Mouse (Mus musculus) cerebellum, adult (tissue): ENCODE results near the gene Hist1h2bm.
A peak's percentile ranks its signal among the peaks of the same experiment; 100 is the strongest.
"Not testable (repeated sequence)": the region's sequence is repeated elsewhere in the genome, so short reads cannot be mapped to it uniquely, and the experiment has no call there.

Source experiments
- ATAC-seq: cut with Nextera tagmentation; 2 replicates; pipeline ENCODE4 v1.9.2; 2017; ENCODE audit warnings: mild to moderate bottlenecking, moderate library complexity, mixed read lengths; ENCODE audit not compliant: insufficient number of reproducible peaks, low FRiP score, low TSS enrichment

Gene Hist1h2bm

GRCm38 (mm10) chr13:21721757-21722372 is at the start of gene Hist1h2bm:
Hist1h2bm (plus strand) TSS chr13:21722044.
- ATAC-seq = peak; percentile 100

DNA sequence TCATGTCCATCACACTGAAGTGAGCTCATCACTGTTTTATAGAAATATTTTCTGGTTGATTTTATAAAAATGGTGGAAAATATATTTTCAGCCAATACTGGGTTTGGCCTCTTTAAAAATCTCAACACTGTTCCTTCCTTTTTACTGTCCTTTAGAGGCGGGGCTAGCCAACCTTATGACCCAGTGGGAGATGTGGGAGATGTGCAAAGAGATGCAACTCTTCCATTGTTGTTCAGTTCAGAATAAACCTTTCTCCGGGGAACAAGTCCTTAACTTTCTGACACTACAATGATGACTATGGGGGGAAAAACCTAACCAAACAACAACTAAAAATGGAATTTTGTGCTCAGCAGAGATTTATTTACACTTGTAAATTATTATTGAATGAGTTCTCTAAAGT is 44.5 kb upstream of the Hist1h2bm start, which contains the start of gene Olfr1360:
Gene Olfr1360, minus strand, starts transcription at position 101 of the 400 bp plus-strand sequence.
- no peak for ATAC-seq

DNA sequence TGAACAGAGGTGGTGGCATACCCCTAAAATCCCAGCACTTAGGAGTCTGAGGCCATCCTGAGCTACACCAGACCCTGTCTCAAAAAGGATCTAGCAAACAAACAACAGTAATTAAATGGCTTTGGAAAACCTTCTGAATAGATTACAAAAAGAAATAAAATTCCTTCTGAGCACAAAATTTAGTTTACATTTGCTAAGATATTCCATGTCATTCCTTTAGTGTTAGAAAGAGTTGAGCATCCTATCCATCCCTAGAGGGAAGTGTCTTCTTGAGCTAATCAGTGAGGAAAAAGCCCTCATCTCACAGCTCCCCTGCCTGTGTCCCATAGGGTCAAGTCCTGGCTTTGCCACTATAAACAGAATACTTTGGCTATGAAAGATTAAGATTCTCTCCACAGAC is 24.0 kb upstream of the Hist1h2bm start, which contains the start of gene Olfr1359:
Gene Olfr1359, plus strand, starts transcription at position 301 of the 400 bp plus-strand sequence.
- no peak for ATAC-seq

- no peak for ATAC-seq
Observed at GRCm38 (mm10) chr13:21706669-21707068, 15.2 kb upstream of the Hist1h2bm start.

GRCm38 (mm10) chr13:21710031-21710711 is 11.7 kb upstream of the Hist1h2bm start:
- ATAC-seq = peak; percentile 83

DNA sequence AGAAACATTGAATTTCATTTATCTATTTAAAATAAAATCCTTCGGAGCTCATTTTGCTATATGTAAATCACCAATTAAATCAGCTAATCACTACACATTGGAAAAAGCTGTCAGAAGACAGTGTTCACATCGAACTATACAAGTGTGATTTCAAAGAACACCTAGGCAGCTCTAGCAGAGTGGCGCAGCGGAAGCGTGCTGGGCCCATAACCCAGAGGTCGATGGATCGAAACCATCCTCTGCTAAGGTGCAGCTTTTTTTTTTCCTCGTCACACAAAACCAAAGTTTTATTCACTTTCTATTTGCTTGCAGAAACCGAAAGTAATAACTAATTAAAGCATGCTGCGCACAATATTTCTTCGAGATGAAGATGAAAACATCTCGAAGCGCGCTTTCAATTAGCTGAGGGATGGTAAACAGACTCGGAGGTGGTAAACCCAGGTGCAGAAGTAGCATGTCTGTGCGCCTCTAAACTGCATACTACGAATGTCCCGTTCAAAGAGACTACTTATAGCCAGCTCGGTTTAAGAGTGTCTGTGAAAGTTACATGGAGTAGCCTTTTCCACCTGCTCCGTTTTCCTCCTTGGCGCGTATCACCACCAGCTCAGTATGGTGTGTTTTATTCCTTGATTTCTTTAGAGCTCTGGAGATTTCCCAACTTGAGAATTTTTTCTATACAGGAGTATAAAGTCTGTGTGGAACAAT is 10.9 kb upstream of the Hist1h2bm start:
- ATAC-seq = peak; percentile 38; the same call in 1 of the 2 replicates

DNA sequence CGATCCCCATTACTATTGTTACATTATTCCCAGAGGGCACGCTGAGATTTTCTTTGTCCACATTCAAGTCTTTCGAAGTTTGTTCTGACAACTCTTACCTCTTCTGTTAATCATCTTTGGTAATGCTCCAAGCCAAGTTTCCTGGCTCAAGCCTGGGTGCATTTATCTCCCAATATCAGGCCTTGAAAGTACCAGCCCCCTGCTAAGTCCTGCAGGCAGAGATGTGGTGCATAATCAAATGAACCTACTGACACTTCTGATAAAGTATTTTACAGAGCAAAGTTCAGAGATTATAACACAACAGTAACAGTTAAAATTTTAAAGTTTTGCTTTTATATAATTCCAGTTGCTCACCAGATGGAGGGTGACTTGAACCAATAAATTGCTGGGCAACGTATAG is 10.1 kb upstream of the Hist1h2bm start:
- no peak for ATAC-seq

DNA sequence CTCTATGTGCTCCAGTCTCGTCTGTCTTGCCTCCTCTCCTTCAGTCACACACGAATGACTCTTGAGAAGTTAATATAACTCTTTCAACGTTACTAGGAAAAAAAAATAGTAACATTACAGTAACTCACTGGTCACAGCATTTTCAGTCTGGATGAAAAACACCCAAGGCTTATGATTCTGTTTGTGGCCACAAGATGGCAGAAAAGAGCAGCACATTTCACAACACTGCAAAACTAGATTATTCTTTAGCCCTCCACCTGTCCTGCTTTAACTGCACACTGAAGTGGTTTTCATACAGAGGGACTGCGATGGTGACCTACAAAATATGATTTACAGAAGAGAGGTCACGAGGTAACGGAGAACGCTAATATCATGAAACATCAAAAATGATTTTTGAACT is 7.1 kb upstream of the Hist1h2bm start:
- no peak; the same call in 1 of the 2 replicates for ATAC-seq

- no peak for ATAC-seq
Observed at GRCm38 (mm10) chr13:21715131-21715863, 6.5 kb upstream of the Hist1h2bm start.

DNA sequence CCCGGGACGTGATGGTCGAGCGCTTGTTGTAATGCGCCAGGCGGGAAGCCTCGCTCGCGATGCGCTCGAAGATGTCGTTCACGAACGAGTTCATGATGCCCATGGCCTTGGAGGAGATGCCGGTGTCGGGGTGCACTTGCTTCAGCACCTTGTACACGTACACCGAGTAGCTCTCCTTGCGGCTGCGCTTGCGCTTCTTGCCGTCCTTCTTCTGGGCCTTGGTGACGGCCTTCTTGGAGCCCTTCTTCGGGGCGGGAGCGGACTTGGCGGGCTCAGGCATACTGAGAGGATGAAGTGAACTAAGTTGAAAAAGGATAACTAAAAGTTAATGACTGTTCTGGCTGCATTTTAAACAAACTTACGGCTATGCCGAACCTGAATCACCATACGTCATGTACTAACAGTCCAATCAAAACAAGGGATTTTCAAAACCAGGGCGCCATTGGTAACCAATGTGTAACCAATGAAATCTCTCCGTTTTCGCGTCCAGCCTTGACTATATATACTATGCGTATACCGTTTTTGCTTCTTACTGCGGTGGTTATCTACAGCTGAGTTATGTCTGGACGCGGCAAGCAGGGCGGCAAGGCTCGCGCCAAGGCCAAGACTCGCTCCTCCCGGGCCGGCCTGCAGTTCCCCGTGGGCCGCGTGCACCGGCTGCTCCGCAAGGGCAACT is 5.8 kb upstream of the Hist1h2bm start, which contains the start of the genes Hist1h2bl and Hist1h2ai:
Gene Hist1h2bl, minus strand, starts transcription at position 280 of the 676 bp plus-strand sequence.
Gene Hist1h2ai, plus strand, starts transcription at position 559 of the 676 bp plus-strand sequence.
- ATAC-seq = peak; percentile 96

DNA sequence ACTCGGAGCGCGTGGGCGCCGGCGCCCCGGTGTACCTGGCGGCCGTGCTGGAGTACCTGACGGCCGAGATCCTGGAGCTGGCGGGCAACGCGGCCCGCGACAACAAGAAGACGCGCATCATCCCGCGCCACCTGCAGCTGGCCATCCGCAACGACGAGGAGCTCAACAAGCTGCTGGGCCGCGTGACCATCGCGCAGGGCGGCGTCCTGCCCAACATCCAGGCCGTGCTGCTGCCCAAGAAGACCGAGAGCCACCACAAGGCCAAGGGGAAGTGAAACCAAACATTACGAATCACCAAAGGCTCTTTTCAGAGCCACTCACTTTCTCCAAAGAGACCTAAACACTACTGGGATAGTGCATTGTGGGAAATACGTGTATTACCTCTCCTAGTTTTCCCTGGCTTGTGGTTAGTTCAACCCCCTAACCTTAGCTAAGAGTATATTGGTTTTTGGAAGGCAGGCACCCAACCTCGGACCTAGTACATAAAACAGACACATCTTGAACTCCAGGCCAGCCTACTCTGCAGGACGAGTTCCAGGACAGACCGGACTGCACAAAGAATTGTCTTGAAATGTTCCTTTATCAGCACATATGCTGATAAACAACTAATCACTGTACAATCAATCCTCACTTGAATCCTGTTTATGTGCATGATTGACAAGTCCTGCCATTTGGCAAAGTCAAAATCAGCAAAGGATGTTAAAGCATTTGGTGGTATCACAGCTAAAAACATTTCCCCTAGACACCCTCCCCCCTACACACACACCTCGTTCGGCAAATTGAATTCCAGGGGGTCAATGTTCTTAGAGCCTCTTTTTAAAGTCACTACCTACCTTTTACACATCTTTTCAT is 5.1 kb upstream of the Hist1h2bm start:
- ATAC-seq = not testable (repeated sequence)

DNA sequence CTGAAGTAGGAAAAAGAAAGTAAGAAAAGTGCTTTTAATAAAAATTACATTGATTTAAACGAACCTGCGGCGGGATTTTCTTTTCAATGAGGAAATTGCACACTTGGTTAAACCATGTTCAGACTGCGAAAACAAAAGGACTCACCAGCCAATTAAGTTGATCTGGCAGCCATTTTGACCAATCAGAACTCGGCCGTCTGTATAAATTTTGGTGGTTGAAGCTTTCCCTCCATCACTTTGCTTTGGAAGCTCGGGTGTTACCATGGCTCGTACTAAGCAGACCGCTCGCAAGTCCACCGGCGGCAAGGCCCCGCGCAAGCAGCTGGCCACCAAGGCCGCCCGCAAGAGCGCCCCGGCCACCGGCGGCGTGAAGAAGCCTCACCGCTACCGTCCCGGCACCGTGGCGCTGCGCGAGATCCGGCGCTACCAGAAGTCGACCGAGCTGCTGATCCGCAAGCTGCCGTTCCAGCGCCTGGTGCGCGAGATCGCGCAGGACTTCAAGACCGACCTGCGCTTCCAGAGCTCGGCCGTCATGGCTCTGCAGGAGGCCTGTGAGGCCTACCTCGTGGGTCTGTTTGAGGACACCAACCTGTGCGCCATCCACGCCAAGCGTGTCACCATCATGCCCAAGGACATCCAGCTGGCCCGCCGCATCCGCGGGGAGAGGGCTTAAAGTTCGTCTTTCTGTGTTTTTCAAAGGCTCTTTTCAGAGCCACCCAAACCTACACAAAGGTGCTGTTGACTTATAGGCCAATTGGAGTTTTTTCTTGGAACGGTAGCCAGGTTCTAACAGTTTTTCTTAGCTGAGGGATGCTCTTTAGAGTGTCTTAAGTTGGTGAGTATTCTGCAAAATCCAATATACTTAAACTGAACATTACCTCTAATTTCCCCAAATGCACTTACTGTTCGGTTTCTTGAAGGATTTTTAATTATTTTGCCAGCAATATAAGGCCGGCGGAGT is 4.2 kb upstream of the Hist1h2bm start, which contains the start of gene Hist1h3h:
Gene Hist1h3h, plus strand, starts transcription at position 263 of the 961 bp plus-strand sequence.
- ATAC-seq = peak; percentile 36; the same call in 1 of the 2 replicates

DNA sequence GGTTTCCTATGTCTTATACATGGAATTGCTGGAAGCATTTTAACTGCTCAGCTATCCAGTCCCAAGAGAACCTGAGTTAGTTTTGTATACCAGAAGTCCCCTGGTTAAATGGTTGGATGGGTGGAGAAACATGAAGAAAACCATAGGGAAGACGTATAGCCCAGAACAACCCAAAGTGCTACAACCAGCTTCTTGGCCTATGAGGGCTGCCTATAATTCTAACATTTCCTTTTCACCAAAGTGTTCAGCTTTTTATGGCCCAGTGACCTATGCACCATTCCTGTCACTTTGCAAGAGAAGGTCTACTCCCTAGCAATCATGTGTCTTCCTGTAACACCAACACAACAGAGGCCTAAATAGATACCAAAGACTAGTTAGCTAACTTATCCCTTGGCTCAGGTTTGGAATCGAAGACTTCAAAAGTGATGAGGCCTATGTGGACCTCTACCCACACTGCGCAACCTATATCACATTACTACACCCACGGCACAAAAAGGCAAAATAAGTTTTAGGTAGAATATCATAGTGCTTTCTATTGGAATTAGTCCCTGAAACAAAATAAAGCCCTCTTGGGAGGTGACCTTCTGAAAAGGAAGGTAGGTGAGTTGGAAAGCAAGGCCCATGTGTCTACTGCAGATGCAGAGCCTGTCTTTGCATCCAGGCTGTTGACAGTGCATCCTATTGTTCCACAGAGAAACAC is 3.3 kb upstream of the Hist1h2bm start:
- no peak for ATAC-seq

DNA sequence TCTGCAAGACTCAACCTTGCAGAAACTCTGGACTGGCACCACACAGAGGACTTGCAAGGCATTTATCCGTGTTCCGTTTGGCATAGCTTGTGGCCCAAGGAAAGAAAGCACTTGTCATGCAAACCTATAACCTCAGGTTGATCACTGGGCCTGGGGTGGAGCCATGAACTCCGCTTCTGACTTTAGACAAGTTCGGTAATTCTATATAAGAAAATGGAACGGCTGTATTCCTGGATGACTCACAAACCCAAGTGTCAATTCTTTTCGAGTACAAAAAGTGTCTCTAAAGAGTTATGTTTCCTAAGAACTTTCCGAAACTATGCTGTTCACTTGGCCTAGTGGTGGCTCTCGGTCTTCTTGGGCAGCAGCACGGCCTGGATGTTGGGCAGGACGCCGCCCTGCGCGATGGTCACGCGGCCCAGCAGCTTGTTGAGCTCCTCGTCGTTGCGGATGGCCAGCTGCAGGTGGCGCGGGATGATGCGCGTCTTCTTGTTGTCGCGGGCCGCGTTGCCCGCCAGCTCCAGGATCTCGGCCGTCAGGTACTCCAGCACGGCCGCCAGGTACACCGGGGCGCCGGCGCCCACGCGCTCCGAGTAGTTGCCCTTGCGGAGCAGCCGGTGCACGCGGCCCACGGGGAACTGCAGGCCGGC is 612 bp upstream of the Hist1h2bm start:
- not testable (repeated sequence) for ATAC-seq

GRCm38 (mm10) chr13:21722373-21722925 is 605 bp downstream of the Hist1h2bm start:
- no peak for ATAC-seq
